Mouse (Mus musculus): ENCODE results near the gene Fnip2.
"Not testable (repeated sequence)": the region's sequence is repeated elsewhere in the genome, so short reads cannot be mapped to it uniquely, and the experiment has no call there.

DNA sequence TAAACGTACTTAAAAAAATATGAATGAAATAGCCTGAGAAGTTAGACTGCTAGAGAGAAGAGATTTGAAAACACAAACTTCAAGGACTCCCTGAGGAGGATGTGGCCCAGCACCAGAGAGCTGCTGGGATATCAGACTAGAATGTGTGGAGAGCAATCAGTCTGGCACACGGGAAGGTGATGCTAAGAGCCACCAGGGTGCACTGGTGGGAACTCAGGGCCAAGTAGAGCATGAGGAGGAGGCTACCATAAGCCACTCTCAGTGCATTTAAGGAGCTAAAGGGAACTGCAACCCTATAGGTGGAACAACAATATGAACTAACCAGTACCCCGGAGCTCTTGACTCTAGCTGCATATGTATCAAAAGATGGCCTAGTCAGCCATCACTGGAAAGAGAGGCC, 120.9 kb downstream of the Fnip2 start:
- not testable (repeated sequence) for TF ChIP-seq CTCF (IDR thresholded peaks at IDR 0.05; ENCODE audit: low read depth, low read length); EP300 (IDR thresholded peaks at IDR 0.05; ENCODE audit: insufficient read depth, low read depth, low read length); POLR2A (IDR thresholded peaks at IDR 0.05; ENCODE audit: insufficient read depth, low read length)
